Mouse (Mus musculus) liver (tissue): Measurements from ENCODE around the gene A930004D18Rik.

ENCODE experiments used
- DNase-seq: peaks from one replicate; pipeline ENCODE4 v3.0.0-alpha.2; 2020; ENCODE audit warnings: mixed read lengths

The A930004D18Rik gene

GRCm38 (mm10) chr2:18034371-18035250 lies 2.9 kb downstream of the A930004D18Rik start:
- no peak for DNase-seq

DNA sequence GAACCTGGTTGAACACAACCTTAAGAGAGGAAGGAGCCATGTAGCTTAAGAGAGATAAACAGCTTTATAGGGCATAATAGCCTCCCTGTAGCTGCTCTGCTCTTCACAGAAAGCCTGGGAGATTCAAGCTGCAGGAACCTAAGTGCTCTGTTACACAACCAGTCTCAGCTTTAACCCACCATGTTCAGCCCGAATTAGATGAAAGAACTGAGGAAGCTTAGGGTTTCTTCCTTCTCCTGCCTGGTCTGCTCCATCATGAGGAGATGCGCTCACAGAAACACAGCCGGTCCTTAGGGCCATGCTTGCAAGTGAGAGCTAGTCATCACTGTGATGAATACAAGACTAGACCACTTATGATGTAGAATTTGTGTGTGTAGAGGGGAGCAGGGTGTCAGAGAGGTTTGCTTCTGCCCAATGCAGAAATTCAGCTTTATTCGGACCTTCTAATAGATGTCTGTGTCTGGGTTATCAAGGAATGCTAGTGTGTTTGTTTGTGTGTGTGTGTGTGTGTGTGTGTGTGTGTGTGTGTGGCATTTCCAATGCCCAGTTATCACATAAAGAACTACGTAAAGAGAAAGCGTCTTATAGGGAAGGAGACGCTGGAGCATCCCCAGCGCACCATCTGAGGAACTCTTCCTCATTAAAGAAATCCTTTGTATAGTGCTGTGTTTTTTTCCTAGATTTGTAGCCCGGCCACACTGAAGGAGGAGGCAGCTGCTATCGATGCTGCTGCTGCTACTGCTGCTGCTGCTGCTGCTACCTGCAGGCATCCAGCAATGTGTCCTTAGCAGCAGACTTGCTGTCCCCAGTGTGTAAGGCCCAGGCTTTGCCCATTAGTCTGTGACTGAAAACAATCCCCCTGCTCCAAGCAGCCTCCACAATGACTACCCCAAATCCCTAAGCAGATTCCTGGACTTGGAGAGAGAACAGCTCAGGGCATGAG lies 4.1 kb downstream of the A930004D18Rik start:
- no peak for DNase-seq

DNA sequence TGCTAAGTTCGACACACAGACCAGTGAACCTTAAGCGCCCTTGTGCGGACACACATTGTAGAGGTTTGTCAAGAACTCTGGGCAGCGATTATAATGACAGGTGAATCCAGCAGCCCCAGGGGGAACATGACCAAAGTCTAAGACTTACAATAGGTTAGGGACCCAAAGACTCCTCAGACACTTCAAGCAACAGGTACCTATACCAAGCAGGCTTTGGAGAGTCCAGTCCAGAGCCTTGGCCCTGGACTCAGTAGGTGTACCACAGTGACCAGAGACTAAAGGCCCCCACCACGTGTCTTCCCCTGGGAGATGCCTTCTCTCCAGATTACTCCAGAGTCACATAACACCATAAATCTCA lies 5.0 kb downstream of the A930004D18Rik start:
- DNase-seq: no peak

DNA sequence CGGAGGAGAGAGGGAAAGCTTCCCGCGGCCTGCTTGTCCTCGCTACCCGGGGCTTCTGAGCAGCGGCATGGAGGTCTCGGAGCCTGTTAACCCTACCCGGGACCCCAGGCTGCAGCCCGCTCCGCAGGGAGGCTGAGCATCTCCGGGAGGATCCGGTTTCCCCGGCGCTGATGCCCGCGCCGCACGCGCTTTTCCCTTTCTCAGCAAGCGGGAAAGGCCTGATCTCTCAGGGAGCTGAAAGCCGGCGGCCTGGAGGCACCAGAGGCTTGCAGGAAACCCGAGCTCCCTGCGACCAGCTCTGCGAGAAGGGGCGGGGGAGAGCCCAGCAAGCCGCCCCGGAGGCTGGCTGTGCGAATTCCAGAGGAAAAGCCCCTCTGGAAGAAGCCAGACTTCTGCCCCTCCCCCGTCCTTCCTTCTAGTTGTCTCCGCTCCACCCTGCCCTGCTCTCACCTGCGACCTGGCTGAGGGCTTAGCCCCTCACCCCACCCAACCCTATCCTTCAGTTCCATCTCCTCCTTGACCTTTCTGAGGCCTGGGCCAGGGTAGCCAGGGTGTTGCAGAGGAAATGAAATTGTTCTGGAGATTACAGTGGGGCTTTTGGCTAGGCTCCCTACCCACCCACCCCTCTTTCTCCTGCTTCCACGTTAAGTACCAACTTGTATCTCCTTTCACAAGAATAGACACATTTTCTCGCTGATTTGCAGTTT lies 5.6 kb downstream of the A930004D18Rik start:
- peak; percentile 51 for DNase-seq

DNA sequence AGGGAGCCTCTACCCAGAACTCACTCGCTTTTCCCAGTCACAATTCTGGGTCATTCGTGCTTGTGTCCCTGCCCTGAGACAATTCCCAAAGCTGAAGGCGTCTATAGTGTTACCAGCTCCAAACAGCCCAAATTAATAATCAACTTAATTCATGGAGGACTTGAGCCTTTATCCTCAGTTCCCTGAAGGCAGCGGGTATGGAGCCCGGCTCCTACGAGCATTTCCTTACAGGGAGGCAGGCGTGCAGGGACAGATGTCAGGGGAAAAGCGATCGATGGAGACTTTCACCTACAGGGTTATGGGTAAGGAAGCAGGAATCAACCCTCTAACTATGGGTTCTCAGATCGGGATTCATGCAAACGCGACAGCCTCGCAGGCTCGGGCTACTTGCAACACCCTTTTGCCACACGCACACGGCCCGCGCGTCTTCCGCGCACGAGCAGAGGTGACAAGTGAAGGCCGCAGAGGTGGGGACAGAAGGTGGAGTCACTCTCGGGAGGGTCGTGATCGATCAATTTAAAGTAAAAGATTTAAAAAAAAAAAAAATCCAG lies 6.2 kb downstream of the A930004D18Rik start:
- no peak for DNase-seq

GRCm38 (mm10) chr2:18030581-18030980 lies 7.0 kb downstream of the A930004D18Rik start:
- no peak for DNase-seq

GRCm38 (mm10) chr2:18029656-18030055 lies 7.9 kb downstream of the A930004D18Rik start:
- DNase-seq: no peak

GRCm38 (mm10) chr2:18028140-18029021 lies 9.2 kb downstream of the A930004D18Rik start:
- DNase-seq: peak; percentile 82

DNA sequence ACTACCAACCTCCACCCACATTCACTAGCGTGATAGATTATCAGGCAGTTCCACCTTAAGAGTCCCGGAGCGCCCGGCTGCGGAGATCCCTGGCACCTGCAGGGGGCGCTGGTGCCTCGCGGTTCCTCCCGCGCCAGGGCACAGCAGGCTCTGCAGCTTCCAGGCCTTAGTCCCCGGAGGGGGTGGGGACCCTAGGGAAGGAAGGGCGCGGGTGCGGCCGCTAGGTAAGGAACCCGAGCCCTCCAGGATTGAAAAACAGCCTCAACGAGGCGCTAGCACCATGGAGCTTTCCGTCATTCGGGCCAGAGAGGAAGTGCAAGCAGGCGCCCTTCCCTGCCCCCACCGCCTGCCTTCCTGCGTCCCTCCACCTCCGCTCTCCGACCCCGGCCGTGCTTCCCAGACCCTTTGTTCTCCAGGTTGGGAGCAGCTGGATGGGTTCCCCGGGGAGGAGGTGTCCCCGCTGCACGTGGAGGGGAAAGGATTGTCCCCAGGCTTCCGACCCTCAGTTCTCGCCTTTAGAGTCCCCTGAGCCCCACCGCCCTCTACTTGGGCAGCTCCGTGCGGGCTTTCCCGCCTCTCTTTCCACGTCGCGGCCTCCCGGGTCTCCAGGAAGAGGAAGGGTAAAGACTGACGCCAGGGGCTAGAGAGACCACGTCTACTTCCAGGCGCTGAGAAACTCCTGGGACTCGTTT lies 9.9 kb downstream of the A930004D18Rik start:
- peak; percentile 91 for DNase-seq

DNA sequence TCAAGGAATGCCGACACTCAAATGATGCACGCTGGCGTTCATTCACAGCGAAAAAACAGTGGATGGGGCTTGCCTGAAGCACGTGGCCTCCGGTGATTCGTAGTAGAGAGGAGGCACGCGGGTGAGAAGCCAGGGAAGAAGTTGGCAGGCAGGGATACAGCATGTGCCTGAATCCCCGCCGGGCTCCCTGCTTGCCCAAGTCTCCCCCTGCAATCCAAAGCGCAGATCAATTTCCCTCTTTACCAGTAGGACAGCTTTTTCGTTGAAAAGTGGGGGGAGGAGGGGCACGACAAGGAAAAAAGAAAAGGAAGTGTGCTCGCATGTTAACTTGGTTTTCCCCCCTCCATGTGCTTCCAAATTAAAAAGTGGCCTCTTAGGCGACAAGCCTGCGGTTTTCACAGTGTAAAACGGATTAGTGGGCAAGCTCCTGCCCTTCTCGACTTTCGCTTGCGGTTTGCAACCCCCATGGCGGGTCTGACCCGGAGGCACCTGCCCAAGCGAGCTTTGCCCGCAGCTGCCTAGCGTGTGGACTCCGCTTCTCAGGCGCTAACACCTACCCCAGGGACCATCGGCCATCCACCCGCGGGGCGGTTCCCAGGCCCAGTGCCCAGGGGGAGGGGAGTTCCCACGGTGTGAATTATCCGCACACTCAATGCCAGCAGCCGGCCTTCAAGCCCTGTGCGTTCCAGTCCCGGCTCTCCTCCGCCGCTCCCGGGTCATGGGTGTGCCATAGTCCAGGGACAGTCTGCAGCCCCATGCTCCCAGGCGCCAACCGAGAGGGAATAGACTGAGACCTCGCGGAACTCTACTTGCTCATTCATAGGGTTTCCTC lies 11.2 kb downstream of the A930004D18Rik start:
- peak; percentile 46 for DNase-seq

GRCm38 (mm10) chr2:18025781-18026115 lies 11.8 kb downstream of the A930004D18Rik start:
- no peak for DNase-seq

- DNase-seq: no peak
These were observed 12.4 kb downstream of the A930004D18Rik start for GRCm38 (mm10) chr2:18025116-18025515.

GRCm38 (mm10) chr2:18022886-18023285 lies 14.7 kb downstream of the A930004D18Rik start:
- no peak for DNase-seq

- DNase-seq: no peak
These were observed 18.4 kb downstream of the A930004D18Rik start for GRCm38 (mm10) chr2:18019122-18019521.

GRCm38 (mm10) chr2:18017321-18017720 lies 20.2 kb downstream of the A930004D18Rik start:
- no peak for DNase-seq

- no peak for DNase-seq
These were observed 20.9 kb downstream of the A930004D18Rik start for GRCm38 (mm10) chr2:18016639-18017038.

GRCm38 (mm10) chr2:18015581-18015980 lies 22.0 kb downstream of the A930004D18Rik start:
- DNase-seq: no peak

DNA sequence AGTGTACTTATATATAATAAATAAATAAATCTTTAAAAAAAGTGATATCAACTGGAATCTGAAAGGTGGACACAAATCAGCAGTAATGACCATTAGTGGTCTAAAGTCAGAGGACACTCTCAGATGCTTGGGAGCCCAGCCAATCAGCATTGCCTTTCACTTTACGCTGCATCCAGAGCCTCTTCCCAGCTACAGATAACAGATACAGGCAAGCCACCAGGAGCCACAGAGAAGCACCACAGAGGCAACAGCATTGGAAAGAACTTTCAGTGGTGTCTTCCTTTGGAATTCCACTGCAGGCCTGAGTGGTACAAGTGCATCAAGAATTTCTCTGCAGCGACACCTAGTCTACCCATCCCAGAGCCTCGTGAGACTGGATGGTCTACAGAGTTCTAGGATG lies 24.7 kb downstream of the A930004D18Rik start:
- DNase-seq: no peak

GRCm38 (mm10) chr2:18011226-18011625 lies 26.3 kb downstream of the A930004D18Rik start:
- DNase-seq: no peak

DNA sequence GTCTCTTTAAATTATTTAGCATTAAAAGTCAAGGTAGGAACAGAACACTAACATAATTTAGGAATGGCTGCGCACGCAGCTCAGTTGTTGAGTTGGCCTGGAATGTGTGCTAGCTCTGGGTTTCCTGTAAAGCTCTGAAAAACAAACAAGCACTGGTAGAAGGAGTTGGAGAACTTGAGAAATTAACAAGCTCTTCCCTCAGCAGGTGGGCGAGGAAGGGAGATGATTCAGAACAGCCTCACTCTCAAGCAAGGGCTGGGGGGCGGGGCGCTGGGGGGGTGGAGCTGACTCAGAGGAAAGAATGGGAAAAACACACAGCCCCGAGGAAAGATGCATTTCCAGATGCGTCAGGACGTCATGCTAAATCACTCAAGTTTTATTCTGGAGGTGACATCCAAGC lies 32.4 kb downstream of the A930004D18Rik start:
- peak; percentile 6 for DNase-seq
